Mouse (Mus musculus) spleen, postnatal 10 days (tissue): ENCODE results near the gene Pola2.

ENCODE experiments used
- DNase-seq, 2 experiments: peaks; one replicate each; pipeline ENCODE4 v3.0.0; 2021 to 2022; ENCODE audit warnings: low spot score in 2 of 2

Pola2 gene

GRCm38 (mm10) chr19:5937095-5937835 lies 26.7 kb downstream of the Pola2 start:
- DNase-seq: no peak

GRCm38 (mm10) chr19:5935691-5936090 lies 28.3 kb downstream of the Pola2 start:
- no peak for DNase-seq

- peak in 1 of 2 experiments; percentile 33 for DNase-seq
Measured at GRCm38 (mm10) chr19:5935266-5935665, 28.7 kb downstream of the Pola2 start.

- DNase-seq: peak in 1 of 2 experiments; percentile 35
Measured at GRCm38 (mm10) chr19:5929634-5930596, 34.1 kb downstream of the Pola2 start.

GRCm38 (mm10) chr19:5928546-5928945 lies 35.5 kb downstream of the Pola2 start:
- no peak for DNase-seq

GRCm38 (mm10) chr19:5928104-5928503 lies 35.9 kb downstream of the Pola2 start:
- DNase-seq: no peak

GRCm38 (mm10) chr19:5927532-5927931 lies 36.5 kb downstream of the Pola2 start:
- DNase-seq: no peak

GRCm38 (mm10) chr19:5927026-5927425 lies 37.0 kb downstream of the Pola2 start:
- no peak for DNase-seq

- DNase-seq: no peak
Measured at GRCm38 (mm10) chr19:5925311-5925855, 38.6 kb downstream of the Pola2 start.

- peak; percentile 92 to 99 for DNase-seq
Measured at GRCm38 (mm10) chr19:5924713-5925093, 39.3 kb downstream of the Pola2 start, which contains the start of gene Cdc42ep2. Gene Cdc42ep2 (minus strand): TSS chr19:5924816.

GRCm38 (mm10) chr19:5923990-5924712 lies 39.9 kb downstream of the Pola2 start:
- peak; percentile 89 to 95 for DNase-seq

GRCm38 (mm10) chr19:5922963-5923362 lies 41.0 kb downstream of the Pola2 start:
- no peak for DNase-seq

- DNase-seq: peak in 1 of 2 experiments; percentile 48
Measured at GRCm38 (mm10) chr19:5922119-5922942, 41.7 kb downstream of the Pola2 start.

GRCm38 (mm10) chr19:5921715-5922114 lies 42.3 kb downstream of the Pola2 start:
- DNase-seq: peak in 1 of 2 experiments; percentile 44

GRCm38 (mm10) chr19:5913007-5913719 lies 50.8 kb downstream of the Pola2 start, which contains the start of gene Dpf2:
Gene Dpf2 (minus strand): TSS chr19:5913010.
- DNase-seq: peak in 1 of 2 experiments; percentile 30

- peak; percentile 95 to 99 for DNase-seq
Measured at GRCm38 (mm10) chr19:5912103-5913006, 51.6 kb downstream of the Pola2 start.

- DNase-seq: no peak
Measured at GRCm38 (mm10) chr19:5911430-5912102, 52.4 kb downstream of the Pola2 start.

GRCm38 (mm10) chr19:5910221-5910620 lies 53.8 kb downstream of the Pola2 start:
- no peak for DNase-seq
